Mouse (Mus musculus) brain, embryonic 18.5 days (tissue): ENCODE results near the gene Adam10.

Source experiments
- DNase-seq: peaks from one replicate; pipeline ENCODE4 v3.0.0-alpha.2; 2012; ENCODE audit warnings: low read depth, low spot score

The Adam10 gene

GRCm38 (mm10) chr9:70775517-70775916 lies 96.7 kb downstream of the Adam10 start:
- DNase-seq, result no peak

GRCm38 (mm10) chr9:70782191-70782590 lies 103.4 kb downstream of the Adam10 start:
- DNase-seq, result no peak

- DNase-seq, result no peak
Measured at GRCm38 (mm10) chr9:70788705-70789104, 109.9 kb downstream of the Adam10 start.

- no peak for DNase-seq
Measured at GRCm38 (mm10) chr9:70790621-70791020, 111.8 kb downstream of the Adam10 start.

GRCm38 (mm10) chr9:70794643-70795438 lies 116.0 kb downstream of the Adam10 start:
- DNase-seq, result no peak

DNA sequence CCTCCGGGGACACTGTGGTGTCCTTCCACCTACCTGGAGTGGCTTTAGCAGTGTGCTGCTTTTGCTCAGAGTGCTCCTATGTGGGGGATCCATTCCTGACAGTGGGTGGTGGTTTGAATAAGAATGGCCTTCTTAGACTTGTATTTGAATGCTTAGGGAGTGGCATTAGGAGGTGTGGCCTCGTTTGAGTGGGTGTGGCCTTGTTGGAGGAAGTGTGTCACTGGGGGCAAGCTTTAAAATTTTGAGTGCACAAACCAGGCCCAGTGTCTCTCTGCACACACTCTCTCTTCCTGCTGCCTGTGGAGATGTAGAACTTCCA lies 116.6 kb downstream of the Adam10 start:
- no peak for DNase-seq

DNA sequence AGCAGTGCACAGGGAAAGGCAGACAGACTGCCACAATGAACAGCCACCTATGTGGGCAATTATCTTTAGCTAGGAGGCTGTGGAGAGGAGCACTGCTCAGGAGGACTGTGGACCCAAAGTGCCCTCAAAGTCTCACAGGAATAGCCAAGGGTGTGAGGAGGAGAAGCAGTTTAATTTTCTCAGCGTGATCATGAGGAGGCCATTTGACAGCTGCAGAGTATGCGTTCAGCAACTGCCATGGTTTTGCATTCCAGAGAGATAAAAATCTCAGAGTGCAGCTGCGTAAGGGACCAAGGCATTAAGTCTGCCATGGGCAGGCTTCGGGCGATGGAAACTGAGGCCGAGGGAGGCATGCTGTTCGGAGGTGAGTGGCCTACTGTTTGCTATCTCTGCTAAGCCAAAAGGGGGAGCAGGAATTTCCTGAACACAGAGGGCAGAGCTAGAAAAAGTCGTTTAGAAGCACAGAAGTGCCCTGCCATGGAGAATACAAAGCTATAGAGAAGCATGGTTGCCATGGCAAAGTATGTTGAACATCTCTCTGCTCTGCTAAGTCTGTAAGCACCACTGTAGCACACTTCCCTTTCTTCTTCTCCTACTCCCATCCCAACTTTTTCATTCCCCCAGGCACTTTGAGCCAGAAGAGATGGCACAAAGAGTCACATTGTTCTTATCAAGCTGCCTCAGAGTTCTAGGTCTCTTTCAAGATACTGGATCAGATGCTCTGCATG lies 122.0 kb downstream of the Adam10 start:
- DNase-seq, result peak; percentile 8

DNA sequence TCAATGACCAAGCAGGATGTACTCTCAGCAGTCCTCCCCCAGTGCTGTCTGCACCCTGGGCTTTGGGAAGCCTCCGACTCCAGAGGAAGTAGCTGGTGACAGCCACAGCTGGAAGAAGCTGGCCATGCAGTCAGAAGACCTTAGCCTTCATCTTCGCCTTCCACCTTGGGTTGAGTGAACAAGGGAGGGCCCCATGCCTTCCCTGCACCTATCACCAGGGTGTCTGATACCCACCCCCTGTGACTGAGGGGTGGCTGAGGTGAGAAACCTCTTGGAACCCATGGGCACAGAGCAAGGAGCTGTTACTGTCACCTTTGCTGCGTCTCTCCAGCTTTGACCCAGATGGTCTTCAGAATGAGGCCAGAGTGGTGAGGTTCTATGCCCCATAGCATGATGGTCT lies 123.0 kb downstream of the Adam10 start:
- no peak for DNase-seq

DNA sequence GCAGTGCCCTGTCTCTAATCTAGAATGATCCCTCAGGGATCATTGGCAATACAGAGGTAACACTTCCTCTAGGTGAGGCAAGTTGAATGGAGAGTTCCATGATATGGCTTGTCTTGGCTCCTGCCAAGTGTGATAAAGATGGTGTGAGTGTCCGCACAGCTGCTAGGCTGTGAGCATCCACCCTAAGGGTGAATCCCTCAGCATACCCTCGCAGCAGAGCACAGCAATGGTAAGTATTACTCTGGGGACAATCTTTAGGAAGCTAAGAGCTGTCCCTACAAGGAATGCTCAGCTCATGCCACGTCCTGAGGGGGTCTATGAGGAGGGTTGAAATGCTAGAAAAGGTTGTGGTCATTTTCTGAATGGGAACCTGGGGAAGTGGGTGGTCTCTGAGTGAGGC lies 124.0 kb downstream of the Adam10 start:
- DNase-seq, result no peak

DNA sequence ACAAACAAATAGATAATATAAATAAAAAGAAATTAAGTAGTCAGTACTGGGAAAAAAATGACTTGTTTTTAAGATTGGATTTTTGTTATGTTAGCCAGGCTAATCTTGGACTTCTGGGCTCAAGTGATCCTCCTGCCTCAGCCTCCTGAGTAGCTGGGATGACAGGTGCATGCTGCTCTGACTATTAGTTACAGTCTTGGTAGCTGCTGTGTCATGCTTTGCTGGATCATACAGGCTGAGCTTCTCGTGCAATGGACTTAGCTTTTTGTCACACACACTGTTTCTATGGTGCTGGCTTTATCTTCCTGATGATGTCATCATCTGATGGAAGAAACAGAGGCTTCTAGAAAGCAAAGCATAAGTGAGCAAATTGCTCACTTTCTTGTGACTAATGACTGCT lies 127.3 kb downstream of the Adam10 start:
- no peak for DNase-seq

- no peak for DNase-seq
Measured at GRCm38 (mm10) chr9:70807714-70808113, 128.9 kb downstream of the Adam10 start.

DNA sequence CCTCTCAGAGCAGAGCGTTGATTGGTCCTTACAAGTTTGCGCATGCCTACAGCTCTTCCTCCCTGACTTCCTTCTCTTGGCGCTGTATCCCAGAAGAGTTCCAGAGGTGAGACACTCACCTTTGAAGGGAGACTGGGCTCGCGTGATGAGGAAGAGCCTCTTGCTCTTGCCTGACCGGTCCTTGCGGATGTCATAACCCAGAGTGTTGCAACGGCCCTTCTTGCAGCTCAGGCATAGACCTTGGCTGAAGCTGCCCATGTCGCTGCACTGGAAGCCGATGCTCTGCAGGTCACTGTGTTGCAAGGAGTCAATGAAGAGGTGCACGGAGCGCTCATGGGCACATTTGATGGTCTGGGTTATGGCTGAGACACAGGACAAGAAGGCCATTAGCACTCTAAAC lies 133.8 kb downstream of the Adam10 start:
- no peak for DNase-seq

DNA sequence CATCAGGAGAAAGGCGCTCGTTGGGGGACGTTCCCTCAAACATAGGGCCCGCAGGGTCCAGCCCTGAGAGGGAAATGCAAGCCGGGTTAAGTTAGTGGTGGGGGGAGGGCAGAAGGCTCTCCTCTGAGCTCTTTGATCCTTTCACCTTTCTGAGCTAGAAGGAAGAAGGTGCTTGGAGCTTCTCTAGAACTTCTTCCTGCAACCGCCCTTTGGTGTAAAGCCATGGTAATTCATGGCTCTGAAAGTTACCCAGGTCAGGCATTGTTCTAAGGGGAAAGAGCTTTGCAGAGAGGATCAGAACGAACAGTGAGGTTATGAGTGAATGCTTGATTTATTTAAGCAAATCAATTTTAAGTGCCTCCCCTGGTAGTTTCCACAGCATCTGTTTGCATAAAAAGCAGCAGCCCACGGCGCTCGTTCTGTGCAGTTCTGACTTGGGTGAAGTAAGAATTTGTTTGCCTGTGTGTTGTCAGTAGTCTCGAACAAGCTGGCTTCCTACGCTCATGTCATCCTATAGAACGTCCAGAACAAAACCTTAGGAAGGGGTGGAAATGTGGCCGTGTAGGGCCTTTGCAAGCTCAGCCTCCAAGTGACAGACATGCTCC lies 138.0 kb downstream of the Adam10 start:
- no peak for DNase-seq

DNA sequence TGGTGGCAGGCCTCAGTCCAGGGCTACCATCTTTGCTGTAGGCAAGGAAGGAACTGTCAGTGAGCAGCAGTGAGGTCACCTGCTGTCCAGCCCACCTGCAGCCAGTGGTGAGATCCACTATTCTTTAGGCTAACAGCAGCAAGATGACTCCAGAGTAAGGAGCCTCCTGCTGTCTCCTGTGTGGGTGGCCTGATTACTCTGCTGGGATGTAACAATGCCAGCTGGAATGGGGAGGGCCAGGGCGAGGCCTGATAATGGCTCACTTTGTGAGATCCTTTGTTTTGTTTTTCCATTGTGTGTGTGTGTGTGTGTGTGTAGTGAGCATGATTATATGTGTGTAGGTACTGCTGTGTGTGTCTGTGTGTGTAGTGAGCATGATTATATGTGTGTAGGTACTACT lies 138.6 kb downstream of the Adam10 start:
- no peak for DNase-seq

DNA sequence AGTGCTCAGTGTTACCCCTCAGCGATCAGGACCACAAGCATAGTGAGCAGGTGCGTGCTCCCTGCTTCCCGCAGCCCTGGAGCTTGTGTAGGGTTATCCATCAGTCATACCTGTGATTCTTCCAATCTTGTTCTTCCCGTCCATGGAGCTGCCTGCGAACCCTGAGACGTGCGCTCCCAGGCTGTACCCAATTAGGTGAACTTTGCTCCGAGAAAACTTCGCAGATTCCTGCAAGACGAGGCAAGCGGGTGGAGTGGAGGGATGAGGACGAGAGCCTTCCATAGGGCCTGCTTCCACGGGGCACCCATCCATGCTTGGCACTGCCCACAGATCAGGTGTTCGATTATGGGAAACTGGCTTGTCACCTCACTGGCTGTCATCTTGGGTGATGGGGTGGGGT lies 139.9 kb downstream of the Adam10 start:
- no peak for DNase-seq

DNA sequence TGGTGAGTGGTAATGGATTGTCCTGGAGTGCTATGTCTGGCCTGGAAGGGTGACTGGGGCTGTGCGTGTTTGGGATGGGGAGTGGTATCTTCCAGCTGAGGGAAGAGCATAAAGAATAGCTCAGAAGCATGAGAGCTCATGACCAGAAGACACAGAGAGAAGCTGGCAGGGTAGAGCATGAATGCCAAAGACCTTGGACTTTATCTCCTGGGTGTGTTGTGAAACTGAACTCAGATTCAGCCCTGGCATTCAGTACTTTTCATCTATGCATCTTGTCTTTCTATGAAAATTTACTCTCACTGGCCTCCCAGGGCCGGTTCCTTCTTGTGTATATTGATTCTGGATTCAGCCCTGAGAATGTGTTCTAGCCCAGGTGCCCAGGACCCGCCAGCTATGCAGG lies 145.3 kb downstream of the Adam10 start:
- no peak for DNase-seq

DNA sequence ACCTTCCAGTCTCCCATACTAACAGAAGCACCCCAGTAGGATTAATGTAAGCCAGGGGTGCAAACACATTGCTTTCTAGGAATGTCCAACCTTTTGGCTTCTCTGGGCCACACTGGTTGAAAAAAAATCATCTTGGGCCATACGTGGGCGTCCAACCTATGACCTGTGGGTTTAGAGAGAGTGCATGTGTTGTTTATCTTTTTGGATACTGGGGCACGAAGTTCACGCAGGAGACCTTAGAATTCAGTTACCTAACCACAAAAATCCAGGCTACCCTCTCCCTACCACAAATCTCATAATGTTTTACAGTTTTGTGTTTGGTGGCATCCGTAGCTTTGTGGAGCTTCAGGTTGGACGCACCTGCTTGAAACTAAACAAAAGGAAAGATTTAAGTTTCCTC lies 149.1 kb downstream of the Adam10 start:
- no peak for DNase-seq
